Mouse (Mus musculus): ENCODE results near the gene Ppp2r5c. TPM values are rescaled to one million over a fixed set of nuclear protein-coding genes. Genes with fewer than 3 reads are reported as not detected.

Ppp2r5c gene
- 138 and 153 TPM in 2 replicates for polyA plus RNA-seq (2012; ENCODE audit: insufficient read depth, insufficient read length, missing spikeins)

DNA sequence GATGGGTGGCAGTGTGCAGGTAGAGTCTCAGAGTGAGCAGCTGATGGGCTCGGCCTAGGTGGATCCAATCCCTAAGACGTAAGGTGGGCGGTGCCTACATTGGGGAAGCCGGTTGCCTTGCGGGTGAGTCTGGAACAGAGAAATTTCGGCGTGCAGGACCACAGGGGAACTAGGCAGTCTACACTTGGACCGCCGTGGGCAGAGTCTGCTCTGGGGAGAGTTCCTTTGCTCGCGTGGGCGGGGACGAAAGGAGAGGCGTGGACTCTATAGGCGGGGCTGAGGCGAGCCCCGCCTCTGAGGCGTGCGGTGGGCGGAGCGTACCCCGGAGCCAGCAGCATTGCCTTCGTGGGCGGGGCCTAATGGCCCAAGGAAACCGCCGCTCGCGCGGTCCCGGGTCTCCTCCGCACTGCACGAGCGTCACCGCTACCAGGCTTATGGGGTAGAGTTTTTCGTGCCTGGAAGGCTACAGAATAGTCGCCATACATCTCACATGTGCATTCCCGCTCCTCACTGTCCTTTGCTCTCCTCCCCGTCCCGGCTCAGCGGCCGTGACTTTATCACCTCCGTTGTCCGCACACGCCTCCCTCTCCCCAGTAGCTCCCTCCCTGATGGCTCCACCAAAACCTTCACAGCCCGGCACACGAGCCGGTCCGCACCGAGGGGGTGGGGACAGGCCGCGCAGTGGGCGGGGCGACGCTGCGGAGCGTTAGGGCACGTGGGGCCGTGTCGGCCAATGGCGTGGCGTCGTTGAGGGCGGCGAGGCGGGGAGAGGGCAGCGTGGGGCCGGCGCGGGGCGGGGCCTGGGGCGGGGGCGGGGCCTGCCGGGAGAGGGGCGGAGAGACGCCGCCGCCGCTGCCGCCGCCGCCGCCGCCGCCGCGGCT lies at the start of gene Ppp2r5c:
Gene Ppp2r5c, plus strand, starts transcription at position 831 of the 881 bp plus-strand sequence.
- Histone ChIP-seq H3K27ac (ENCODE audit: insufficient read depth, low read depth, low read length) (peak within 1 kb of the TSS; percentile 83), H3K4me3 (ENCODE audit: insufficient read depth, low read length) (peak within 1 kb of the TSS; percentile 81), H3K4me1 (ENCODE audit: control insufficient read depth, insufficient read depth, low read length) (peaks cover 9% of the 10 kb centered on the region)
- TF ChIP-seq POLR2A (IDR thresholded peaks at IDR 0.05; ENCODE audit: borderline replicate concordance, low read depth, low read length), result no peak
- no peak for TF ChIP-seq CTCF (IDR thresholded peaks at IDR 0.05; ENCODE audit: low read depth, low read length)

DNA sequence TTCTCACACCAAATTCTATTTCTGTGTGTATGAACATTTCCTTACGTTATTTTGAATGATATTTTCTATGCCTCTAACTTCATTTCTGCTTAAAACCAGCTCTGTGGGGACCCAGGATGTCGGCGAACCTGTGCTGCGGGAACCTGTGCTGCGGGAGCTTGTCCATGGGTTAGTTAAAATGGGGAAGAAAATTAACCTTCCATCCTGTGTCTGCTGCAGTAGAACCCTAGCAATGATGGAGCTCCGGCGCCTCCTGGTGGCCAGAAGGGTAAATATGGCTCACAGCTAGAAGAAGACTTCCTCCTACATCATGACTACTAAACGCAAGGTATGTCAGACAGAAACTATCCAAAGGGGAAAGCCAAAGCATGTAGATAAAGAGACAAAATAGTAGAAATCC lies 48.6 kb upstream of the Ppp2r5c start:
- peak; percentile 93 for TF ChIP-seq CTCF (IDR thresholded peaks at IDR 0.05; ENCODE audit: low read depth, low read length)
- no peak for TF ChIP-seq POLR2A (IDR thresholded peaks at IDR 0.05; ENCODE audit: borderline replicate concordance, low read depth, low read length)
- H3K4me3 ChIP-seq (ENCODE audit: insufficient read depth, low read length), result no peak overlapping the region
- H3K4me1 ChIP-seq (ENCODE audit: control insufficient read depth, insufficient read depth, low read length), result no peaks in the 10 kb centered on the region
- H3K27ac ChIP-seq (ENCODE audit: insufficient read depth, low read depth, low read length), result no peak overlapping the region

DNA sequence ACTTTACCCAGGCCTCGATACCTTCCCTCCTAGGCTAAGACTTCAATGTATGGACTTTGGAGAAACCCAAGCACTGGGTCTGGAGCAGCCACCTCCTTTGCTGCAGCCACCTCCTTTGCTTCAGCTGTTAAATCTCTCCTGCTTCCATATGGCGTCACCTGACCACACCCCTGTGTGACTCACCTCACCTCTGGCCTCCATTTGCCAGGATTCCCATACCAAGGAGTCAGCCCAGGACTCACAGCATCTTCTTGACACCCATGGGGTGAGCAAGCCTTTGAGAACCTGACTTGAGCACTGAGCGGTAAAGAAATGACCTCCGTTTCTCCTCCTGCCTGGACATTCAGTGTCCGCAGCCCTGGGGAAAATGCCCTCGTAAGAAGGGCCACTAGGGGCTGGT lies 47.8 kb upstream of the Ppp2r5c start:
- no peak overlapping the region for H3K4me3 ChIP-seq (ENCODE audit: insufficient read depth, low read length)
- no peak for TF ChIP-seq CTCF (IDR thresholded peaks at IDR 0.05; ENCODE audit: low read depth, low read length)
- TF ChIP-seq POLR2A (IDR thresholded peaks at IDR 0.05; ENCODE audit: borderline replicate concordance, low read depth, low read length), result no peak
- no peaks in the 10 kb centered on the region for H3K4me1 ChIP-seq (ENCODE audit: control insufficient read depth, insufficient read depth, low read length)
- no peak overlapping the region for H3K27ac ChIP-seq (ENCODE audit: insufficient read depth, low read depth, low read length)

DNA sequence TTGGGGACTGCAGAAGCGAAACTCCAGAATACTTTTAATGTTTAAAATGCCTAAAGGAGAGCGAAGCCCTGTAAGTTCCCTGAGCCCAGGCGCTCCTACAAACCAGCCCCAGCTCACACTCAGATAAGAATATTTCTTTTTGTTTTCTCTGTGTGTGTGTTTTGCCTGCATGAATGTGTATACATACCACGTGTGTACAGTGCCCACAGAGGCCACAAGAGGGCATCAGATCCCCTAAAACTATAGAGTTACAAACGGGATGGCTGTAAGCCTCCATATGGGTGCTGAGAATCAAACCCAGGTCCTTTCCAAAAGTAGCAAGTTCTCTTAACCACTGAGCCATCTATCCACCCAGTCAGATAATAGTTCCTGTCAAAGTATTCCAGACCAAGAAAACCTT lies 46.0 kb upstream of the Ppp2r5c start:
- Histone ChIP-seq H3K27ac (ENCODE audit: insufficient read depth, low read depth, low read length) (no peak overlapping the region), H3K4me1 (ENCODE audit: control insufficient read depth, insufficient read depth, low read length) (no peaks in the 10 kb centered on the region), H3K4me3 (ENCODE audit: insufficient read depth, low read length) (no peak overlapping the region)
- TF ChIP-seq CTCF (IDR thresholded peaks at IDR 0.05; ENCODE audit: low read depth, low read length), result no peak
- TF ChIP-seq POLR2A (IDR thresholded peaks at IDR 0.05; ENCODE audit: borderline replicate concordance, low read depth, low read length), result no peak

DNA sequence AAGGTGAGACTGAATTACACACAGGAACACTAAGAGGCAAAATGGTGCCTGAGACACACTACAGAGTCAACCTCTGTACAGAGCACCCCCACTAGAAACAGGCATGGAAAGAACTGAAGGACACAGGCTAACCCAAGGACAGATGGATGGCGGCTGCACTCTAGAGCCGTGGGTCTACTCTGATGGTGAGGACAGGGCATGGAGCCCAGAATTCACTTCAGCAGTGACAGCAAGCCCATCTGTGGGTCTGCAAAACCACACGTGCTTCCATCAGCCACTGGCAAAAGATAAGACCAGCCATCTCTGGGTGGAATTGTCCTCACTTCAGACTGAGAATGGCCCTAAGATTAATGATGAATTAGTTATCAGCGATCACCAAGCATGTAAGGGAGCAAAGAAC lies 45.0 kb upstream of the Ppp2r5c start:
- H3K4me1 ChIP-seq (ENCODE audit: control insufficient read depth, insufficient read depth, low read length), result no peaks in the 10 kb centered on the region
- no peak for TF ChIP-seq CTCF (IDR thresholded peaks at IDR 0.05; ENCODE audit: low read depth, low read length)
- no peak for TF ChIP-seq POLR2A (IDR thresholded peaks at IDR 0.05; ENCODE audit: borderline replicate concordance, low read depth, low read length)
- H3K4me3 ChIP-seq (ENCODE audit: insufficient read depth, low read length), result no peak overlapping the region
- no peak overlapping the region for H3K27ac ChIP-seq (ENCODE audit: insufficient read depth, low read depth, low read length)

DNA sequence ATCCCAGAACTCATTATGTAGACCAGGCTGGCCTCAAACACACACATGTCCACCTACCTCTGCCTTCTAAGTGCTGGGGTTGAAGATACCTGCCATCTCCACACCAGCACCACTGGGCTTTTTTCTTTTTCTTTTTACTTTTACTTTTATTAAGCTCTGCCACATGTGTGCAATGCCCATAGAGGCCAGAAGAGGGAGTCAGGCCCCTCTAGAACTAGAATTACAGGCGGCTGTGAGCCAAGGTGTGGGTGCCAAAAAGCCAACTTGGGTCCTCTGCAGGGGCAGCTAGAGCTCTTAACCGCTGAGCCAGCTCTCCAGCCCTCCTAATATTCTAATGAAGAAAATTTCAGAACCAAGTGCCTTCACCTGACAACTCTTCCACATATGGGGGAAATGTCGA lies 30.7 kb upstream of the Ppp2r5c start:
- Histone ChIP-seq H3K27ac (ENCODE audit: insufficient read depth, low read depth, low read length) (no peak overlapping the region), H3K4me3 (ENCODE audit: insufficient read depth, low read length) (no peak overlapping the region), H3K4me1 (ENCODE audit: control insufficient read depth, insufficient read depth, low read length) (peaks cover 12% of the 10 kb centered on the region)
- no peak for TF ChIP-seq POLR2A (IDR thresholded peaks at IDR 0.05; ENCODE audit: borderline replicate concordance, low read depth, low read length)
- peak; percentile 59 for TF ChIP-seq CTCF (IDR thresholded peaks at IDR 0.05; ENCODE audit: low read depth, low read length)

DNA sequence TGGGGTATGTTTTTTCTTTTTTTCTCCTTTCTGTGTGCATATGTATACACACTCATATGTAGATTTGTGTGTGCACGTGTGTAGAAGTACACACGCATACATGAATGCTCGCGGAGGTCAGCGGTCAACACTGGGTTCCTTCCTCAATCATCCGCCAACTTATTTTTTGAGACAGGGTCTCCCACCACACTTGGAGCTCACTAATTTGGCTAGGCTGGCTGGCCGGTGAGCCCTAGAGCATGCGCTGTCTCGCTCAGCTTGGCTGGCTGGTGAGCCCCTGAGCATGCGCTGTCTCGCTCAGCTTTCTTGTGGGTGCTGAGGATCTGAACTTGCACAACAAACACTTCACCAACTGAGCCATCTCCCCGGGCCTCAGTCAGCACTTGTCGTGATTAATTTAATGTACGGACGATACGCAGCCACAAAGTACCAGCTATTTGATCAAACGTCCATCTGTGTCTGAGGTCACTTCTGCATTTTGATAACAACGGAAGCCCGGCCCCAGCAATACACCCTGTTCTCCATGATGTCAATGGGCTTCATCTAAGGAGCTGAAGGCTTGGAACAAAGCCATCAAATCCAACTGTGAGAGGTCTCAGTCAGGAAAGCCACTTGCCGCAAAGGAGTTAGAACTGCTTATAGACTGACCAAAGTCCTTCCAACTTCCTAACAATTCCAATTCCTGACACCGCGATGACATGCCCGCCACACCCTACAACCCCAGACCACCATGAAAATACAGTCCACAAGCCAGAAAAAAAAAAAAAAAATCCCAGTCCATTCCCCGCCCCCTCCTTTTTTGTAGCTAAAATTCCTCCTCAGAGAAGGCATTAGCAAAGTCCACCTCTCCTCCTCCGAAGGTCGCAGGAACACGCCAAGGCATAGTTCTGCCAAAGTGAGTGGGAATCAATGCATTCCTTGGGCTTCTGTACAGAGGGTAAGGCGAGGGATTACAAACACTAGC lies 29.6 kb upstream of the Ppp2r5c start:
- peaks cover 12% of the 10 kb centered on the region for H3K4me1 ChIP-seq (ENCODE audit: control insufficient read depth, insufficient read depth, low read length)
- peak overlapping the region; percentile 57 for H3K27ac ChIP-seq (ENCODE audit: insufficient read depth, low read depth, low read length)
- H3K4me3 ChIP-seq (ENCODE audit: insufficient read depth, low read length), result peak overlapping the region; percentile 44
- no peak for TF ChIP-seq POLR2A (IDR thresholded peaks at IDR 0.05; ENCODE audit: borderline replicate concordance, low read depth, low read length)
- TF ChIP-seq CTCF (IDR thresholded peaks at IDR 0.05; ENCODE audit: low read depth, low read length), result no peak

DNA sequence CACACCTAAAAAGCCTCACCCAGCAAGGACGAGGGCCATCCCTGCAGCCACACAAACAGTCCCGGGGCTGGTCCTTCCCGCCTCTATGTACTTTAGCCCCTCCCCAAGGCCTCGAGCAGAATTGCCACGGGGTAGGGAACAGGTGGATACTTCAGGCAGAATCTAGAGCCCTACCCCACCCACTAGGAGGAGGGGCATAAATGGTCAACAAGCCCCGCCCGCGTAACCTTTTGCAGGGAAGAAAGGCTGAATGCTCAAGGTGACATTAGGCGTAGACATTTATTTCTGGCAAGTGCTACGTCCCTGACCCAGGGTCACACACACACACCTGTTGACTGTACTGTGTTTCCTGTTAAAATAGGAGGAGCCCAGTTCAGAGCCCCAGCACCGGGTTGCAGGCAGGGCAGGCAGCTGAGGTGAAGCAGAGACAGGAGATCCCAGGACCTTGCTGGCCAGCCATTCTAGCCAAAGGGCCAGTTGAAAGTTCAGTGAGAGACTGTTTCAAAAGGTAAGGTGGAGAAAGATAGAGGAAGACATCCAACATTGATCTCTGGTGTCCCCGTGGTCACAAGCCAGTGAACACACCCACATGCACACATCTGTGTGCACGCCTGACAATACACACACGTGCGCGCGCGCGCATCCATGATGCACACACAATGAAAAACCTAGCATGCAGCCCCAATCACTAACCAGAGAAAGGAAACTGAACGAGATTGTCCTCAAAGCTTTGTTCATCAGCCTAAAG lies 28.8 kb upstream of the Ppp2r5c start:
- Histone ChIP-seq H3K27ac (ENCODE audit: insufficient read depth, low read depth, low read length) (no peak overlapping the region), H3K4me1 (ENCODE audit: control insufficient read depth, insufficient read depth, low read length) (peaks cover 12% of the 10 kb centered on the region), H3K4me3 (ENCODE audit: insufficient read depth, low read length) (no peak overlapping the region)
- no peak for TF ChIP-seq CTCF (IDR thresholded peaks at IDR 0.05; ENCODE audit: low read depth, low read length)
- no peak for TF ChIP-seq POLR2A (IDR thresholded peaks at IDR 0.05; ENCODE audit: borderline replicate concordance, low read depth, low read length)

DNA sequence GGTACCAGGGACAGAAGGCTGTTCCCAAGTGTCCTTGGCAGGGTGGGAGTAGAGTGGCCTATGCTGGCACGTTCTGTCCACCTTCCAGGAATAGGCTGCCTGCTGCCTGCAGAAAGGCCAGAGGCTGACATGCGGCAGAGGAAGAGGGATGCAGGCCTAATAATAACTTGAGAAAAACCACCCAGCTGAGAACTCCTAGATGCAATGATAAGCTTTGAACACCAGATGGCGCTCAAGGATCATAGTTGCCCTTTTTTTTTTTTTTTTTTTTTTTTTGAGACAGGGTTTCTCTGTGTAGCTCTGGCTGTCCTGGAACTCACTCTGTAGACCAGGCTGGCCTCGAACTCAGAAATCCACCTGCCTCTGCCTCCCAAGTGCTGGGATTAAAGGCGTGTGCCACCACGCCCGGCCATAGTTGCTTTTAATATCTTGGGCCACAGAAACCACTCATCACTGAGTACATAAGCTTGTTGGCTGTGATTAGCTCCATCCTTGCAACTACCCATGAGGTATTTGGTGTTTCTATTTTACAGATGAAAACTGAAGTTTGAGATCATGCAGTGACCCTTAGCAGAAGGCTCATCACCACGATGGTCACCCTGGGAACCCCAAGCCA lies 28.1 kb upstream of the Ppp2r5c start:
- no peak for TF ChIP-seq POLR2A (IDR thresholded peaks at IDR 0.05; ENCODE audit: borderline replicate concordance, low read depth, low read length)
- peak; percentile 32; the same call in 1 of the 2 replicates for TF ChIP-seq CTCF (IDR thresholded peaks at IDR 0.05; ENCODE audit: low read depth, low read length)
- Histone ChIP-seq H3K4me1 (ENCODE audit: control insufficient read depth, insufficient read depth, low read length) (peaks cover 12% of the 10 kb centered on the region), H3K27ac (ENCODE audit: insufficient read depth, low read depth, low read length) (no peak overlapping the region), H3K4me3 (ENCODE audit: insufficient read depth, low read length) (no peak overlapping the region)
